Mouse (Mus musculus) E14TG2a.4 (cell line): ENCODE results near the gene E130114P18Rik.

ENCODE experiments used
- CTCF ChIP-seq: conservative IDR thresholded peaks from 2 replicates; pipeline ENCODE4 v1.5.1; 2014; ENCODE audit warnings: low read length
- NANOG ChIP-seq: IDR thresholded peaks from 2 replicates; pipeline ENCODE4 v1.6.1; 2014; ENCODE audit warnings: borderline replicate concordance, low read length, mixed read lengths
- POU5F1 ChIP-seq: IDR thresholded peaks from 2 replicates; pipeline ENCODE4 v1.6.1; 2014; ENCODE audit warnings: low read length, borderline replicate concordance

DNA sequence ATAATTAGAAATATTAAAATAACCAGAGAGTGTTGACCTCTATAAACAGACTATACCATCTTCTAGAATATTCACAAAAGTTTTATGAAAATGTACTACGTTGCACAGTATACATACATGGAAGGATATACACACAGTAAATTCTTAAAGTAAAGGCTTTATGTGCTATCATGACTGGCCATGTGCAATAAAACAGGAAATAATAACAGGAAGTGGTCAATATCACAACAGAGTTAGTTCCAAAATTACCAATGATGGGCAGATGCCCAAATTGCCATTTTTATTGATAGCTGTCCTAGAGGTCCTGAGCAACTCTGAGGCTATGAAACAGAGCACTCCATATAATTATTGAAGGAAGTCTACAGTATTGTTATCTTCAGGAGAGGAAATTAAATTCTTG lies 180.4 kb downstream of the E130114P18Rik start:
- TF ChIP-seq CTCF (no peak), POU5F1 (no peak), NANOG (no peak)
